Mouse (Mus musculus) megakaryocyte, embryonic 14.5 days (primary cell): ENCODE data around the gene Tapbpl. TPM values are rescaled to one million over a fixed set of nuclear protein-coding genes. Genes with fewer than 3 reads are reported as not detected.

Experiments used
- H3K27me3 ChIP-seq: replicated peaks from 2 replicates; pipeline ENCODE3; 2012; ENCODE audit warnings: inconsistent platforms
- H3K36me3 ChIP-seq: replicated peaks from 2 replicates; pipeline ENCODE3; 2012; ENCODE audit warnings: low read length, inconsistent platforms, mixed read lengths
- H3K4me1 ChIP-seq: 2 replicates; pipeline ENCODE4 v1.6.1; 2012; ENCODE audit warnings: inconsistent platforms
- H3K4me3 ChIP-seq: replicated peaks from 2 replicates; pipeline ENCODE3; 2012; ENCODE audit warnings: moderate library complexity, mild to moderate bottlenecking, inconsistent platforms
- H3K9me3 ChIP-seq: 2 replicates; pipeline ENCODE4 v1.6.1; 2012; ENCODE audit warnings: inconsistent platforms
- FLI1 ChIP-seq: IDR thresholded peaks from 2 replicates; pipeline ENCODE4 v1.6.1; 2012; ENCODE audit warnings: low read length, inconsistent platforms, mixed read lengths
- GATA1 ChIP-seq: IDR thresholded peaks from 3 replicates; pipeline ENCODE4 v1.6.1; 2012; ENCODE audit warnings: mixed read lengths, low read length, inconsistent platforms, borderline replicate concordance
- polyA plus RNA-seq: library from polyadenylated mRNA; stranded (reverse); fragments of >175 nt; gene quantifications from 2 replicates; pipeline ENCODE4 v1.2.3, GENCODE M21; 2012; ENCODE audit warnings: low replicate concordance; ENCODE audit not compliant: insufficient read depth

Tapbpl gene
- polyA plus RNA-seq, 1 experiment, result 6.0 TPM

GRCm38 (mm10) chr6:125240617-125241016, 9.0 kb upstream of the Tapbpl start:
- Histone ChIP-seq H3K9me3 (0 out of 2 replicates have a peak, but pooled peaks cover 3% of the 10 kb centered on the region), H3K4me3 (no peak overlapping the region), H3K36me3 (peaks cover 72% of the 10 kb centered on the region), H3K27me3 (no peaks in the 10 kb centered on the region), H3K4me1 (peaks cover 87% of the 10 kb centered on the region)
- no peak for TF ChIP-seq GATA1
- no peak for TF ChIP-seq FLI1

DNA sequence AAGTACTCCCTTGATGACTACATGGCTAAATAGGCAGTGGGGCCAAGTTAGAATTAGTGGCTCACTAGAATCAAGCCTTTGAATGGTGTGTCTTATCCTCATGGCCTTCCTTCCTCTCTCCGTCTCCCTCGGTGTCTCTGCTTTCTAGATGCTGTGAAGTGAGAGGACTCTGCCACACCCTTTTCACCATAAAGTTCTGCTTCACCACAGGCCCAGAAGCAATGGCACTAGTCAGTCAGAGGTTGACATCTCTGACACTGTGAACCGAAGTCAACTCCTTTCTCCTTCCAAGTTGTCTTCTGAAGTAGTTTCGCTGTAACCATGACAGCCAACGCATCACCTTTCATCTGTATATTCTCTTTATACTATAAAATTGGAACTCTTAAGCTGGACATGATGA, 7.9 kb upstream of the Tapbpl start:
- peaks cover 73% of the 10 kb centered on the region for H3K36me3 ChIP-seq
- TF ChIP-seq FLI1 (no peak), GATA1 (no peak)
- no peaks in the 10 kb centered on the region for H3K27me3 ChIP-seq
- H3K4me3 ChIP-seq, result no peak overlapping the region
- H3K9me3 ChIP-seq, result 0 out of 2 replicates have a peak, but pooled peaks cover 3% of the 10 kb centered on the region
- H3K4me1 ChIP-seq, result peaks cover 87% of the 10 kb centered on the region

GRCm38 (mm10) chr6:125238396-125238795, 6.7 kb upstream of the Tapbpl start:
- H3K27me3 ChIP-seq, result no peaks in the 10 kb centered on the region
- H3K36me3 ChIP-seq, result peaks cover 81% of the 10 kb centered on the region
- H3K4me3 ChIP-seq, result no peak overlapping the region
- TF ChIP-seq GATA1 (no peak), FLI1 (no peak)
- H3K4me1 ChIP-seq, result peaks cover 87% of the 10 kb centered on the region
- H3K9me3 ChIP-seq, result 0 out of 2 replicates have a peak, but pooled peaks cover 3% of the 10 kb centered on the region

DNA sequence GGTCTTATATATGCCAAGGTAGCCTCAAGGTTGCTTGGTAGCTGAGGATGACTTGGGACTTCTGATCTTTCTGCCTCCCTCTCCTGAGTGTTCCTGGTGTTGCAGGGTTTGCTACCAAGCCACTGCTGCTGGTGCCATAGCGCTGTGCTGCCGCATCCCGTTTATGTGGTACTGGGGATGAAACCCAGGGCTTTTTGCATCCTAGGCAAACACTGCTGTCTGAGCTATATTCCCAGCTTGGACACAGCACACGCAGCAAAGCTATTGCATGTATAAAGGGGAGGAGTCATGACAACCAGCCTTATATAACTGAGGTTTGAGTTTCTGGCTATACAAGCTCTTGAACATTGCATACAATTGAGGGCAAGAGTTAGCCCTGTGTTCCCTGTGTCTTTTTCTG, 5.8 kb upstream of the Tapbpl start:
- peaks cover 87% of the 10 kb centered on the region for H3K4me1 ChIP-seq
- no peak overlapping the region for H3K4me3 ChIP-seq
- TF ChIP-seq GATA1 (no peak), FLI1 (no peak)
- H3K27me3 ChIP-seq, result no peaks in the 10 kb centered on the region
- H3K9me3 ChIP-seq, result 0 out of 2 replicates have a peak, but pooled peaks cover 3% of the 10 kb centered on the region
- H3K36me3 ChIP-seq, result peaks cover 78% of the 10 kb centered on the region

- peaks cover 88% of the 10 kb centered on the region for H3K4me1 ChIP-seq
- TF ChIP-seq FLI1, result no peak
- no peak for TF ChIP-seq GATA1
- 0 out of 2 replicates have a peak, but pooled peaks cover 3% of the 10 kb centered on the region for H3K9me3 ChIP-seq
- peaks cover 73% of the 10 kb centered on the region for H3K36me3 ChIP-seq
- H3K4me3 ChIP-seq, result peak within 1 kb of the TSS; percentile 17
- H3K27me3 ChIP-seq, result no peaks in the 10 kb centered on the region
Measured at GRCm38 (mm10) chr6:125236782-125237181, 5.1 kb upstream of the Tapbpl start, which contains the start of gene Cd27. Gene Cd27, minus strand, starts transcription at chr6:125237010.

- TF ChIP-seq FLI1, result no peak
- no peak for TF ChIP-seq GATA1
- Histone ChIP-seq H3K27me3 (no peaks in the 10 kb centered on the region), H3K9me3 (0 out of 2 replicates have a peak, but pooled peaks cover 3% of the 10 kb centered on the region), H3K4me3 (peak overlapping the region; percentile 17), H3K36me3 (peaks cover 68% of the 10 kb centered on the region), H3K4me1 (peaks cover 84% of the 10 kb centered on the region)
Measured at GRCm38 (mm10) chr6:125236341-125236740, 4.7 kb upstream of the Tapbpl start.

GRCm38 (mm10) chr6:125234520-125234828, 2.8 kb upstream of the Tapbpl start:
- H3K4me3 ChIP-seq, result peak overlapping the region; percentile 96
- H3K36me3 ChIP-seq, result peaks cover 50% of the 10 kb centered on the region
- no peaks in the 10 kb centered on the region for H3K27me3 ChIP-seq
- peaks cover 90% of the 10 kb centered on the region for H3K4me1 ChIP-seq
- TF ChIP-seq GATA1 (no peak), FLI1 (no peak)
- H3K9me3 ChIP-seq, result 0 out of 2 replicates have a peak, but pooled peaks cover 3% of the 10 kb centered on the region

DNA sequence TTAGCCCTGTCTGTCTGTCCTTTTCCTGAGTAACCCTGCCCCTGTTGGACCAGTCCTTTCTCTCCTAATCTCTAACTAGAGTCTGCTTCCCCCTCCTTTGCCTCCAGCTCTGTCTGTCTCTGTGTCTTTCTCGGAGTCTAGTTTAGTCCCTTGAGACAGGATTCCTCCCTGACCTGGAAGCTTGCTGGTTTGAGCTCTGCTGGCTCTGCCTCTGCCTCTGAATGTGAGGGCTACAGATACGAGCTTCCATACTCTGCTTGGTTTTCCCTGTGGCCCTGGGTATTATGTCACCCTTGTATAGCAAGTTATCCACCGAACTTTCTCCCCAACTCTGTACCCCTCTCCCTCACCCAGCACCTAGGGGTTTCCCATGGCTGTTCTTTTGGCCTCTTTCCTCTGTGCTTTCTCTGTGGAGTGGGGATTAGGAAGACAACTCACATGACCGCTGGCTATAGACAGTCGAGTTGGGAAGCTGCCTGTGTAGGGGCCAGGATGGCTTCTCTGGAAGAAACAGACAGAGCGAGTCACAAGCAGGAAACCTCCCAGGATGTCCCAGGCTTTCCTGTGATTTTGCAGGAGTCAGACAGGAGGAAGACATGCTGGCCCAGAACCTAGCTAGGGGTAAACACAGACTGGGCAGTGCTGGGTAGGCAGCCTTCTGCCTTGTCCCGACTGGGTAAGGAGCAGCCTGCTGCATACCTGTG, 2.3 kb upstream of the Tapbpl start:
- H3K4me1 ChIP-seq, result peaks cover 85% of the 10 kb centered on the region
- peaks cover 47% of the 10 kb centered on the region for H3K36me3 ChIP-seq
- TF ChIP-seq GATA1 (no peak), FLI1 (no peak)
- peak overlapping the region; percentile 96 for H3K4me3 ChIP-seq
- 0 out of 2 replicates have a peak, but pooled peaks cover 3% of the 10 kb centered on the region for H3K9me3 ChIP-seq
- no peaks in the 10 kb centered on the region for H3K27me3 ChIP-seq

GRCm38 (mm10) chr6:125232516-125232915, 856 bp upstream of the Tapbpl start:
- H3K27me3 ChIP-seq, result no peaks in the 10 kb centered on the region
- no peaks in the 10 kb centered on the region for H3K9me3 ChIP-seq
- H3K4me1 ChIP-seq, result peaks cover 80% of the 10 kb centered on the region
- H3K4me3 ChIP-seq, result peak overlapping the region; percentile 96
- H3K36me3 ChIP-seq, result peaks cover 47% of the 10 kb centered on the region
- TF ChIP-seq FLI1 (no peak), GATA1 (no peak)

DNA sequence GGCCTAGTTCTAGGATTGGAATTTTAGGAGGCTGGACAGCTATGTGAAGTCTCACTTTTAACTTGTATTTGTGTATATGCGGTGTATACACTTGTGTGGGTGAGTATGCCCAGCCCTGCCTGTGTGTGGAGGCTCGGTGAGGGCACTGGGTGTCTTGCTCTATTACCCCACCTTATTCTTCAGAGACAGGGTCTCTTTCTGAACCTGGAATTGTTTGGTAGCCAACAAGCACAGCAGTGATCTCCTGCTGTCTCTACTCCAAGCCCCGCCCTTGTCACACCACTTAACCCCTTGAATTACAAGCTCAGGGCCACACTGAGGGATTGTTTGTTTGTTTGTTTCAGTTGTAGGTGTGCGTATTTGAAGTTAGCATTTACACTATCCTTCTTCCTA, 381 bp upstream of the Tapbpl start:
- Histone ChIP-seq H3K4me3 (peak overlapping the region; percentile 96), H3K36me3 (peaks cover 45% of the 10 kb centered on the region), H3K9me3 (no peaks in the 10 kb centered on the region), H3K27me3 (no peaks in the 10 kb centered on the region), H3K4me1 (peaks cover 75% of the 10 kb centered on the region)
- TF ChIP-seq FLI1, result no peak
- TF ChIP-seq GATA1, result no peak

GRCm38 (mm10) chr6:125230571-125230970, 1.1 kb downstream of the Tapbpl start:
- no peak for TF ChIP-seq FLI1
- TF ChIP-seq GATA1, result no peak
- Histone ChIP-seq H3K9me3 (no peaks in the 10 kb centered on the region), H3K27me3 (no peaks in the 10 kb centered on the region), H3K4me1 (peaks cover 61% of the 10 kb centered on the region), H3K4me3 (peak overlapping the region; percentile 96), H3K36me3 (peaks cover 45% of the 10 kb centered on the region)
